Mouse (Mus musculus) neural tube, embryonic 12.5 days (tissue): ENCODE data around the gene Erp44. TPM values are rescaled to one million over a fixed set of nuclear protein-coding genes. Genes with fewer than 3 reads are reported as not detected.

Source experiments
- ATAC-seq: fragments of 200-750 bp; cut with Nextera tagmentation; 2 replicates; pipeline ENCODE4 v1.8.0; 2017; ENCODE audit warnings: low read depth, mild to moderate bottlenecking, moderate TSS enrichment, moderate library complexity; ENCODE audit not compliant: low FRiP score
- H3K27ac ChIP-seq: fragments of 300-500 bp; sonication (generic); 2 replicates; pipeline ENCODE4 v1.5.1; 2016
- H3K27me3 ChIP-seq: fragments of 300-500 bp; sonication (generic); replicated peaks from 2 replicates; pipeline ENCODE4 v1.6.1; 2016; ENCODE audit warnings: mild to moderate bottlenecking
- H3K36me3 ChIP-seq: fragments of 300-500 bp; sonication (generic); 2 replicates; pipeline ENCODE4 v1.6.1; 2016; ENCODE audit warnings: mild to moderate bottlenecking
- H3K4me1 ChIP-seq: fragments of 300-500 bp; sonication (generic); 2 replicates; pipeline ENCODE4 v1.6.1; 2016
- H3K4me2 ChIP-seq: fragments of 300-500 bp; sonication (generic); replicated peaks from 2 replicates; pipeline ENCODE4 v1.6.1; 2016; ENCODE audit warnings: mild to moderate bottlenecking
- H3K4me3 ChIP-seq: fragments of 300-500 bp; sonication (generic); 2 replicates; pipeline ENCODE4 v1.5.1; 2016
- H3K9ac ChIP-seq: fragments of 300-500 bp; sonication (generic); 2 replicates; pipeline ENCODE4 v1.6.1; 2016; ENCODE audit warnings: mild to moderate bottlenecking
- H3K9me3 ChIP-seq: fragments of 300-500 bp; sonication (generic); 2 replicates; pipeline ENCODE4 v1.6.1; 2016; ENCODE audit warnings: mild to moderate bottlenecking
- WGBS: fragments of 180-500 bp; shearing (Covaris S2); methylation state at CpG from one replicate; pipeline ENCODE4 v1.1.7; 2016; 5-methylcytosine and 5-hydroxymethylcytosine counted together
- polyA plus RNA-seq: library from polyadenylated mRNA; unstranded; fragments of >200 nt; fragmentation: Nextera tagmentation; extraction: Ambion mirVana; gene quantifications from 2 replicates; pipeline ENCODE4 v1.2.1, GENCODE M21; 2016

The Erp44 gene
- polyA plus RNA-seq, 1 experiment from 2014 or later: 70.2 TPM

GRCm38 (mm10) chr4:48225604-48226003, 53.8 kb downstream of the Erp44 start:
- no peak overlapping the region for H3K4me3 ChIP-seq
- WGBS: 55% methylated on average over 3 of the region's 3 CpGs
- H3K36me3 ChIP-seq: no peaks in the 10 kb centered on the region

GRCm38 (mm10) chr4:48225173-48225572, 54.2 kb downstream of the Erp44 start:
- ATAC-seq: peak; percentile 61; the same call in 1 of the 2 replicates
- Histone ChIP-seq H3K9me3 (no peaks in the 10 kb centered on the region), H3K9ac (no peak overlapping the region), H3K27ac (no peak overlapping the region), H3K4me3 (no peak overlapping the region), H3K4me1 (no peaks in the 10 kb centered on the region), H3K4me2 (no peak overlapping the region), H3K27me3 (no peaks in the 10 kb centered on the region), H3K36me3 (no peaks in the 10 kb centered on the region)
- 28% methylated on average over 2 of the region's 2 CpGs for WGBS

More at GRCm38 (mm10) chr4:48225604-48226003, 53.8 kb downstream of the Erp44 start:
- Histone ChIP-seq H3K4me1 (no peaks in the 10 kb centered on the region), H3K27ac (no peak overlapping the region), H3K4me2 (no peak overlapping the region), H3K9ac (no peak overlapping the region), H3K27me3 (no peaks in the 10 kb centered on the region), H3K9me3 (no peaks in the 10 kb centered on the region)
- ATAC-seq: no peak

GRCm38 (mm10) chr4:48203564-48203963, 75.8 kb downstream of the Erp44 start:
- Histone ChIP-seq H3K9ac (no peak overlapping the region), H3K27ac (no peak overlapping the region), H3K9me3 (no peaks in the 10 kb centered on the region), H3K4me2 (no peak overlapping the region), H3K4me1 (no peaks in the 10 kb centered on the region), H3K27me3 (no peaks in the 10 kb centered on the region), H3K4me3 (no peak overlapping the region), H3K36me3 (peaks cover 12% of the 10 kb centered on the region; the same call in 1 of the 2 replicates)
- 86% methylated on average over 4 of the region's 4 CpGs for WGBS
- ATAC-seq: no peak

- ATAC-seq: no peak
- Histone ChIP-seq H3K9ac (no peak overlapping the region), H3K9me3 (no peaks in the 10 kb centered on the region), H3K27me3 (no peaks in the 10 kb centered on the region), H3K4me3 (no peak overlapping the region), H3K36me3 (peaks cover 13% of the 10 kb centered on the region), H3K4me2 (no peak overlapping the region), H3K4me1 (no peaks in the 10 kb centered on the region), H3K27ac (no peak overlapping the region)
- WGBS: 91% methylated on average over 8 of the region's 8 CpGs
These were observed 80.9 kb downstream of the Erp44 start for GRCm38 (mm10) chr4:48198447-48198846.

GRCm38 (mm10) chr4:48197925-48198324, 81.4 kb downstream of the Erp44 start:
- no peaks in the 10 kb centered on the region for H3K27me3 ChIP-seq
- H3K9ac ChIP-seq: no peak overlapping the region
- H3K4me3 ChIP-seq: no peak overlapping the region
- H3K4me1 ChIP-seq: no peaks in the 10 kb centered on the region
- H3K9me3 ChIP-seq: no peaks in the 10 kb centered on the region
- no peak overlapping the region for H3K27ac ChIP-seq
- H3K36me3 ChIP-seq: peaks cover 13% of the 10 kb centered on the region
- ATAC-seq: no peak
- 88% methylated on average over 3 of the region's 3 CpGs for WGBS
- no peak overlapping the region for H3K4me2 ChIP-seq

GRCm38 (mm10) chr4:48182115-48182806, 97.1 kb downstream of the Erp44 start:
- H3K36me3 ChIP-seq: 0 out of 2 replicates have a peak, but pooled peaks cover 2% of the 10 kb centered on the region
- H3K9ac ChIP-seq: no peak overlapping the region
- no peak overlapping the region for H3K27ac ChIP-seq
- no peak for ATAC-seq
- no peaks in the 10 kb centered on the region for H3K4me1 ChIP-seq
- no peak overlapping the region for H3K4me2 ChIP-seq
- no peaks in the 10 kb centered on the region for H3K9me3 ChIP-seq
- H3K27me3 ChIP-seq: no peaks in the 10 kb centered on the region
- H3K4me3 ChIP-seq: no peak overlapping the region
- WGBS: 83% methylated on average over 8 of the region's 8 CpGs

- H3K9me3 ChIP-seq: no peaks in the 10 kb centered on the region
- no peaks in the 10 kb centered on the region for H3K4me1 ChIP-seq
- WGBS: 78% methylated on average over 6 of the region's 6 CpGs
- no peak for ATAC-seq
- no peaks in the 10 kb centered on the region for H3K27me3 ChIP-seq
- no peak overlapping the region for H3K4me3 ChIP-seq
- H3K9ac ChIP-seq: no peak overlapping the region
- H3K4me2 ChIP-seq: no peak overlapping the region
- H3K36me3 ChIP-seq: 0 out of 2 replicates have a peak, but pooled peaks cover 2% of the 10 kb centered on the region
- H3K27ac ChIP-seq: no peak overlapping the region
These were observed 98.0 kb downstream of the Erp44 start for GRCm38 (mm10) chr4:48181366-48181765.

- no peak overlapping the region for H3K27ac ChIP-seq
- H3K4me3 ChIP-seq: no peak overlapping the region
- ATAC-seq: no peak
These were observed 98.4 kb downstream of the Erp44 start for GRCm38 (mm10) chr4:48180922-48181321.

GRCm38 (mm10) chr4:48175666-48176065, 103.7 kb downstream of the Erp44 start:
- no peak overlapping the region for H3K27ac ChIP-seq
- no peak overlapping the region for H3K4me2 ChIP-seq
- ATAC-seq: no peak
- H3K4me1 ChIP-seq: no peaks in the 10 kb centered on the region
- WGBS: 91% methylated on average over 3 of the region's 3 CpGs
- no peaks in the 10 kb centered on the region for H3K36me3 ChIP-seq
- no peak overlapping the region for H3K4me3 ChIP-seq
- no peaks in the 10 kb centered on the region for H3K27me3 ChIP-seq
- H3K9ac ChIP-seq: no peak overlapping the region
- no peaks in the 10 kb centered on the region for H3K9me3 ChIP-seq

More at GRCm38 (mm10) chr4:48180922-48181321, 98.4 kb downstream of the Erp44 start:
- WGBS: 26% methylated on average over 2 of the region's 2 CpGs
- Histone ChIP-seq H3K4me2 (no peak overlapping the region), H3K36me3 (0 out of 2 replicates have a peak, but pooled peaks cover 2% of the 10 kb centered on the region), H3K9me3 (no peaks in the 10 kb centered on the region), H3K4me1 (no peaks in the 10 kb centered on the region), H3K9ac (no peak overlapping the region), H3K27me3 (no peaks in the 10 kb centered on the region)

GRCm38 (mm10) chr4:48163851-48164250, 115.5 kb downstream of the Erp44 start:
- Histone ChIP-seq H3K4me1 (no peaks in the 10 kb centered on the region), H3K27ac (no peak overlapping the region), H3K9me3 (no peaks in the 10 kb centered on the region), H3K9ac (no peak overlapping the region), H3K4me2 (no peak overlapping the region), H3K36me3 (0 out of 2 replicates have a peak, but pooled peaks cover under 1% of the 10 kb centered on the region), H3K4me3 (no peak overlapping the region), H3K27me3 (no peaks in the 10 kb centered on the region)
- 89% methylated on average over 5 of the region's 5 CpGs for WGBS
- no peak for ATAC-seq

GRCm38 (mm10) chr4:48160386-48160785, 119.0 kb downstream of the Erp44 start:
- Histone ChIP-seq H3K36me3 (no peaks in the 10 kb centered on the region), H3K4me1 (no peaks in the 10 kb centered on the region), H3K9ac (no peak overlapping the region), H3K9me3 (no peaks in the 10 kb centered on the region), H3K27me3 (no peaks in the 10 kb centered on the region), H3K4me2 (no peak overlapping the region), H3K27ac (no peak overlapping the region), H3K4me3 (no peak overlapping the region)
- WGBS: 87% methylated on average over 4 of the region's 4 CpGs
- ATAC-seq: no peak

- H3K4me1 ChIP-seq: no peaks in the 10 kb centered on the region
- no peak overlapping the region for H3K27ac ChIP-seq
- no peak overlapping the region for H3K4me2 ChIP-seq
- H3K9ac ChIP-seq: no peak overlapping the region
- no peaks in the 10 kb centered on the region for H3K9me3 ChIP-seq
- H3K36me3 ChIP-seq: no peaks in the 10 kb centered on the region
- WGBS: 59% methylated on average over 1 of the region's 1 CpGs
- ATAC-seq: no peak
- H3K4me3 ChIP-seq: no peak overlapping the region
- H3K27me3 ChIP-seq: no peaks in the 10 kb centered on the region
These were observed 123.5 kb downstream of the Erp44 start for GRCm38 (mm10) chr4:48155864-48156263.

GRCm38 (mm10) chr4:48153229-48153628, 126.1 kb downstream of the Erp44 start:
- no peak overlapping the region for H3K4me2 ChIP-seq
- 88% methylated on average over 5 of the region's 5 CpGs for WGBS
- no peaks in the 10 kb centered on the region for H3K36me3 ChIP-seq
- H3K9me3 ChIP-seq: no peaks in the 10 kb centered on the region
- H3K4me3 ChIP-seq: no peak overlapping the region
- no peaks in the 10 kb centered on the region for H3K27me3 ChIP-seq
- H3K9ac ChIP-seq: no peak overlapping the region
- no peak for ATAC-seq
- no peaks in the 10 kb centered on the region for H3K4me1 ChIP-seq
- H3K27ac ChIP-seq: no peak overlapping the region
